Mouse (Mus musculus) spleen, adult 2 months (tissue): ENCODE results near the gene Rrnad1.

Source experiments
- CTCF ChIP-seq: fragments of 200-500 bp; IDR thresholded peaks from 2 replicates; pipeline ENCODE4 v1.5.1; 2011; ENCODE audit warnings: mild to moderate bottlenecking, inconsistent platforms; ENCODE audit not compliant: insufficient read depth, insufficient read length, insufficient replicate concordance; ENCODE audit errors: extremely low read depth
- POLR2A ChIP-seq: fragments of 200-500 bp; IDR thresholded peaks from 2 replicates; pipeline ENCODE4 v1.6.1; 2011; ENCODE audit warnings: low read depth, low read length, inconsistent platforms

DNA sequence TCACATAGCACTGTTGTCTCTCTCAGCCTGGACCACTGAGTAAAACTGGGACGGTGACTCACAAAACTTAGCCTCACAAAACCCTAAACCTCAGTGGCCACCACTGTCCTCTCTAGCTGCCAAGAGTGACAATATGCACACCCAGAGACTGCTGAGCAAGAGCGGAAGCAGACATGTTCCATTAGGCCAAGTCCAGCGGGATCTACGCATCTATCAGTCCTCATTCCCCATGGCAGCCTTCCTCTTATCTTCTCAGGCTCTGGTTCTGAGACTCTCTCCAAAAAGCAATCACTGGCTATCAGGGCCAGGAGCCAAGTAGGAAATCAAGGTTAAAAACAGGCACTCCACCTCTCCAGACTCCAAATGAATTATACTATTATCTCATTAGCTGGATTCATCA is 52.8 kb downstream of the Rrnad1 start:
- TF ChIP-seq CTCF, result no peak
- no peak for TF ChIP-seq POLR2A
